Mouse (Mus musculus): Measurements from ENCODE around the gene Tmem98.

Gene Tmem98

GRCm38 (mm10) chr11:80854908-80855307 is 44.9 kb downstream of the Tmem98 start:
- DNase-seq (ENCODE audit: low read depth), result no peak

GRCm38 (mm10) chr11:80856827-80857226 is 46.9 kb downstream of the Tmem98 start:
- no peak for DNase-seq (ENCODE audit: low read depth)

GRCm38 (mm10) chr11:80858065-80858464 is 48.1 kb downstream of the Tmem98 start, which contains the start of gene Spaca3:
Gene Spaca3 (plus strand): TSS chr11:80858365.
- no peak for DNase-seq (ENCODE audit: low read depth)

GRCm38 (mm10) chr11:80862941-80863340 is 53.0 kb downstream of the Tmem98 start:
- DNase-seq (ENCODE audit: low read depth), result no peak

- no peak for DNase-seq (ENCODE audit: low read depth)
These were observed 58.1 kb downstream of the Tmem98 start for GRCm38 (mm10) chr11:80868039-80868438.
